22 mouse cellular contexts compared by ENCODE assay signal in genomic region chr16:45227002-45227401, GRCm38 (mm10). TPM values are rescaled to one million over a fixed set of nuclear protein-coding genes. Genes with fewer than 3 reads are reported as not detected.
DNase-seq lines count a peak whose midpoint lies in the region; ATAC-seq and TF ChIP-seq lines count a peak whose summit lies in the region.
"Had no signal": no experiment of that assay in that cellular context is flagged by ENCODE, and none has a peak within 500 bp of the region (broad histone marks: within the 10 kb centered on the region; RNA-seq: fewer than 3 reads in every experiment).

No protein-coding gene starts in this region.

- no peak overlapping the region for H3K9ac ChIP-seq in liver, embryonic 11.5 days (ENCODE audit: low read depth, low read length)
- H3K9ac ChIP-seq: embryonic facial prominence, embryonic 13.5 days; forebrain, embryonic 12.5 days; hindbrain, embryonic 13.5 days had no signal

- peaks cover 7% of the 10 kb centered on the region; the same call in 1 of the 2 replicates for H3K4me1 ChIP-seq in spleen, adult 2 months (ENCODE audit: control insufficient read depth, insufficient read depth, insufficient read length)
- H3K4me1 ChIP-seq in liver, embryonic 11.5 days (replicated peaks; ENCODE audit: control insufficient read depth, insufficient read depth, low read length), result no peaks in the 10 kb centered on the region
- H3K4me1 ChIP-seq: embryonic facial prominence, embryonic 13.5 days; forebrain, embryonic 12.5 days; heart, embryonic 10.5 days; hindbrain, embryonic 13.5 days had no signal

- TF ChIP-seq POLR2A in spleen, adult 2 months (IDR thresholded peaks at IDR 0.05; ENCODE audit: low read depth, low read length), result no peak

- no peak overlapping the region for H3K4me2 ChIP-seq in liver, embryonic 11.5 days
- H3K4me2 ChIP-seq: embryonic facial prominence, embryonic 13.5 days; forebrain, embryonic 12.5 days; hindbrain, embryonic 13.5 days had no signal

- peak overlapping the region; percentile 53; the same call in 1 of the 2 replicates for H3K4me3 ChIP-seq in spleen, adult 2 months (ENCODE audit: extremely low read depth, insufficient read depth, insufficient read length)
- no peak overlapping the region for H3K4me3 ChIP-seq in liver, embryonic 11.5 days (ENCODE audit: low read depth, low read length)
- H3K4me3 ChIP-seq: embryonic facial prominence, embryonic 13.5 days; forebrain, embryonic 12.5 days; heart, embryonic 10.5 days; hindbrain, embryonic 13.5 days had no signal

- 13% methylated on average over 1 of the region's 1 CpGs for WGBS in spleen, adult 2 months
- WGBS in liver, embryonic 11.5 days, result 64% methylated on average over 1 of the region's 1 CpGs

- H3K9me3 ChIP-seq in liver, embryonic 11.5 days (ENCODE audit: control insufficient read depth, low read length), result no peaks in the 10 kb centered on the region
- H3K9me3 ChIP-seq: embryonic facial prominence, embryonic 13.5 days; forebrain, embryonic 12.5 days; G1E; heart, embryonic 10.5 days; hindbrain, embryonic 13.5 days had no signal

- peaks cover 2% of the 10 kb centered on the region; the same call in 1 of the 2 replicates for H3K36me3 ChIP-seq in spleen, adult 2 months (ENCODE audit: control insufficient read depth, insufficient read depth, low read length)
- H3K36me3 ChIP-seq in liver, embryonic 11.5 days (ENCODE audit: control insufficient read depth, insufficient read depth, low read length), result no peaks in the 10 kb centered on the region
- H3K36me3 ChIP-seq: embryonic facial prominence, embryonic 13.5 days; forebrain, embryonic 12.5 days; G1E; heart, embryonic 10.5 days; hindbrain, embryonic 13.5 days had no signal

- no peak for TF ChIP-seq CTCF in spleen, adult 2 months (IDR thresholded peaks at IDR 0.05; ENCODE audit: extremely low read depth, insufficient read depth, insufficient read length, insufficient replicate concordance)

- DNase-seq in spleen, adult 2 months (ENCODE audit: low read depth in 1 of 2, low spot score in 2 of 2), result peak in 1 of 2 experiments; percentile 23
- DNase-seq in spleen, adult 12 weeks (ENCODE audit: low spot score), result no peak
- no peak for DNase-seq in liver, embryonic 11.5 days (ENCODE audit: low spot score)
- DNase-seq in right cerebral cortex, adult 18-20 months, result no peak
- no peak for DNase-seq in cerebellum, adult 11 months
- DNase-seq: adrenal gland, adult 8-10 months; cerebellum, adult 11-12 months; cerebellum, adult 9-10 months; cerebellum, postnatal 25 days; gastrocnemius, postnatal 14 days; heart, adult 18-20 months; heart, postnatal 10 days had no signal

- H3K27me3 ChIP-seq in spleen, adult 2 months (ENCODE audit: control insufficient read depth, insufficient read depth, low read length), result no peaks in the 10 kb centered on the region
- no peaks in the 10 kb centered on the region for H3K27me3 ChIP-seq in liver, embryonic 11.5 days (replicated peaks; ENCODE audit: control insufficient read depth, insufficient read depth, low read length)
- H3K27me3 ChIP-seq: embryonic facial prominence, embryonic 13.5 days; forebrain, embryonic 12.5 days; hindbrain, embryonic 13.5 days had no signal

- ATAC-seq in common myeloid progenitor, adult 5-6 weeks (replicated peaks; ENCODE audit: low read depth, poor library complexity, severe bottlenecking), result peak; percentile 36
- ATAC-seq in megakaryocyte progenitor cell, adult 5-6 weeks (replicated peaks; ENCODE audit: poor library complexity), result peak; percentile 45; the same call in 1 of the 2 replicates
- ATAC-seq in liver, embryonic 11.5 days (replicated peaks; ENCODE audit: low FRiP score), result no peak
- ATAC-seq: forebrain, embryonic 16.5 days; hindbrain, postnatal 0 days had no signal

- peak overlapping the region; percentile 70; the same call in 1 of the 2 replicates for H3K27ac ChIP-seq in spleen, adult 2 months (ENCODE audit: insufficient read depth, low read length)
- H3K27ac ChIP-seq in liver, embryonic 11.5 days (ENCODE audit: low read depth, low read length), result no peak overlapping the region
- H3K27ac ChIP-seq: embryonic facial prominence, embryonic 13.5 days; forebrain, embryonic 12.5 days; heart, embryonic 10.5 days; hindbrain, embryonic 13.5 days; hindbrain, postnatal 0 days had no signal

RNA-seq across cellular contexts. Expression of gene Btla, which starts 2.9 kb away (rescaled TPM):
- 25.0 and 26.3 TPM in 2 replicates for polyA plus RNA-seq in spleen, adult 2 months (2012; rRNA removed)
- 2.1 and 5.8 TPM in 2 replicates for total RNA-seq in common myeloid progenitor, adult 5-6 weeks (2017)
- 6.1 and 7.0 TPM in 2 replicates for total RNA-seq in megakaryocyte progenitor cell, adult 5-6 weeks (2015)
- 6.6 and 7.6 TPM in 2 replicates for total RNA-seq in megakaryocyte progenitor cell, adult 5-6 weeks (2017)
- 0.12 and 0.59 TPM in 2 replicates for polyA plus RNA-seq in liver, embryonic 11.5 days (2014; fragmentation: Nextera tagmentation; extraction: Ambion mirVana)
- polyA plus RNA-seq: G1E; heart, embryonic 10.5 days; heart, embryonic 14.5 days had no signal
